Comparison of ENCODE assay signal across 33 mouse cellular contexts in genomic region chr1:157062445-157062825, GRCm38 (mm10). TPM values are rescaled to one million over a fixed set of nuclear protein-coding genes. Genes with fewer than 3 reads are reported as not detected.
DNase-seq lines count a peak whose midpoint lies in the region; ATAC-seq and TF ChIP-seq lines count a peak whose summit lies in the region.
"Had no signal": no experiment of that assay in that cellular context is flagged by ENCODE, and none has a peak within 500 bp of the region (broad histone marks: within the 10 kb centered on the region; RNA-seq: fewer than 3 reads in every experiment).

No protein-coding gene starts in this region.

- ATAC-seq in heart, postnatal 0 days (ENCODE audit: insufficient read depth, low read depth) = peak; percentile 79
- ATAC-seq in stomach, embryonic 16.5 days (ENCODE audit: insufficient read depth, low FRiP score) = no peak; the same call in 1 of the 2 replicates
- no peak for ATAC-seq in megakaryocyte progenitor cell, adult 5-6 weeks (replicated peaks; ENCODE audit: poor library complexity)
- ATAC-seq: CD4-positive, CD25-positive, alpha-beta regulatory T cell, adult 4 months; forebrain, embryonic 13.5 days; intestine, embryonic 16.5 days; midbrain, embryonic 16.5 days had no signal

- 67% methylated on average over 5 of the region's 5 CpGs for WGBS in heart, embryonic 10.5 days
- 61% methylated on average over 5 of the region's 5 CpGs for WGBS in heart, postnatal 0 days
- WGBS in stomach, embryonic 16.5 days = 73% methylated on average over 5 of the region's 5 CpGs

- peaks cover 13% of the 10 kb centered on the region for H3K4me1 ChIP-seq in heart, embryonic 10.5 days
- H3K4me1 ChIP-seq in heart, postnatal 0 days (ENCODE audit: control insufficient read depth, insufficient read depth) = 0 out of 2 replicates have a peak, but pooled peaks cover 3% of the 10 kb centered on the region
- no peaks in the 10 kb centered on the region for H3K4me1 ChIP-seq in stomach, embryonic 16.5 days (ENCODE audit: control insufficient read depth, insufficient read depth, low read length)
- H3K4me1 ChIP-seq: liver, embryonic 13.5 days had no signal

- no peaks in the 10 kb centered on the region for H3K9me3 ChIP-seq in heart, embryonic 10.5 days
- H3K9me3 ChIP-seq in heart, postnatal 0 days (replicated peaks; ENCODE audit: control insufficient read depth, low read length) = no peaks in the 10 kb centered on the region
- no peaks in the 10 kb centered on the region; the same call in 1 of the 2 replicates for H3K9me3 ChIP-seq in stomach, embryonic 16.5 days (replicated peaks; ENCODE audit: control insufficient read depth, low read length)
- H3K9me3 ChIP-seq: embryonic facial prominence, embryonic 10.5 days; embryonic facial prominence, embryonic 15.5 days; forebrain, embryonic 13.5 days; hindbrain, embryonic 13.5 days; limb, embryonic 10.5 days; limb, embryonic 15.5 days; liver, embryonic 13.5 days; neural tube, embryonic 12.5 days had no signal

- intact Hi-C loops in heart, postnatal 14 days (cut with DNase I) = loop anchor here (5.0 kb wide), 1 partner anchor 50 kb away; no protein-coding TSS in a partner anchor

- peak; percentile 94 for DNase-seq in heart, adult 11 months
- no peak for DNase-seq in heart, embryonic 10.5 days (ENCODE audit: low spot score)
- DNase-seq in heart, postnatal 0 days (ENCODE audit: low spot score) = peak; percentile 76
- DNase-seq in heart, postnatal 14 days = no peak
- DNase-seq in Muller cell, postnatal 12 days (ENCODE audit: inconsistent ontology term) = peak; percentile 43
- no peak for DNase-seq in retina, postnatal 1 day
- DNase-seq: cerebellum, adult 2 months; cerebellum, postnatal 25 days; gastrocnemius, postnatal 10 days; heart, postnatal 36 days; kidney, adult 8-10 months; kidney, postnatal 10 days; layer of hippocampus, adult 9-11 months; liver, embryonic 13.5 days; lung, adult 18-20 months; lung, postnatal 4 days; thymus, postnatal 25 days had no signal

- no peak overlapping the region; the same call in 1 of the 2 replicates for H3K27ac ChIP-seq in heart, embryonic 10.5 days
- peak overlapping the region; percentile 67 for H3K27ac ChIP-seq in heart, postnatal 0 days (ENCODE audit: low read depth)
- 0 out of 2 replicates have a peak overlapping the region, but pooled peaks have one; percentile 36 for H3K27ac ChIP-seq in stomach, embryonic 16.5 days (ENCODE audit: low read length)
- H3K27ac ChIP-seq: embryonic facial prominence, embryonic 10.5 days; embryonic facial prominence, embryonic 15.5 days; hindbrain, embryonic 13.5 days; limb, embryonic 10.5 days; limb, embryonic 15.5 days; liver, embryonic 13.5 days; neural tube, embryonic 12.5 days had no signal

- H3K4me2 ChIP-seq in heart, postnatal 0 days (ENCODE audit: low read depth, low read length) = no peak overlapping the region
- H3K4me2 ChIP-seq in stomach, embryonic 16.5 days (ENCODE audit: low read depth, low read length) = no peak overlapping the region
- H3K4me2 ChIP-seq: embryonic facial prominence, embryonic 15.5 days; forebrain, embryonic 13.5 days; hindbrain, embryonic 13.5 days; limb, embryonic 15.5 days; liver, embryonic 13.5 days; neural tube, embryonic 12.5 days had no signal

- H3K27me3 ChIP-seq in heart, embryonic 10.5 days (ENCODE audit: insufficient read depth, poor library complexity, severe bottlenecking) = no peaks in the 10 kb centered on the region
- H3K27me3 ChIP-seq in heart, postnatal 0 days (ENCODE audit: control insufficient read depth, insufficient read depth, low read length) = no peaks in the 10 kb centered on the region
- no peaks in the 10 kb centered on the region for H3K27me3 ChIP-seq in stomach, embryonic 16.5 days (ENCODE audit: control insufficient read depth, insufficient read depth, low read length)
- H3K27me3 ChIP-seq: embryonic facial prominence, embryonic 15.5 days; forebrain, embryonic 13.5 days; hindbrain, embryonic 13.5 days; limb, embryonic 15.5 days; liver, embryonic 13.5 days; neural tube, embryonic 12.5 days had no signal

- no peaks in the 10 kb centered on the region for H3K36me3 ChIP-seq in heart, embryonic 10.5 days
- H3K36me3 ChIP-seq in heart, postnatal 0 days (replicated peaks; ENCODE audit: control insufficient read depth, insufficient read depth, low read length) = no peaks in the 10 kb centered on the region
- H3K36me3 ChIP-seq in stomach, embryonic 16.5 days (ENCODE audit: control insufficient read depth, insufficient read depth, low read length) = no peaks in the 10 kb centered on the region
- H3K36me3 ChIP-seq: embryonic facial prominence, embryonic 10.5 days; embryonic facial prominence, embryonic 15.5 days; hindbrain, embryonic 13.5 days; limb, embryonic 10.5 days; limb, embryonic 15.5 days; liver, embryonic 13.5 days; neural tube, embryonic 12.5 days had no signal

- H3K9ac ChIP-seq in heart, postnatal 0 days (replicated peaks; ENCODE audit: low read depth, low read length) = no peak overlapping the region
- H3K9ac ChIP-seq in stomach, embryonic 16.5 days (ENCODE audit: low read length) = no peak overlapping the region
- H3K9ac ChIP-seq: embryonic facial prominence, embryonic 15.5 days; forebrain, embryonic 13.5 days; hindbrain, embryonic 13.5 days; limb, embryonic 15.5 days; liver, embryonic 13.5 days; neural tube, embryonic 12.5 days had no signal

- no peak for TF ChIP-seq EP300 in heart, postnatal 0 days (IDR thresholded peaks at IDR 0.05; ENCODE audit: low read depth)

- no peak for TF ChIP-seq CTCF in heart, postnatal 0 days (IDR thresholded peaks at IDR 0.05; ENCODE audit: low read depth)

- no peak overlapping the region for H3K4me3 ChIP-seq in heart, embryonic 10.5 days
- no peak overlapping the region for H3K4me3 ChIP-seq in heart, postnatal 0 days (ENCODE audit: low read depth, low read length)
- no peak overlapping the region for H3K4me3 ChIP-seq in stomach, embryonic 16.5 days (replicated peaks; ENCODE audit: low read length)
- H3K4me3 ChIP-seq: embryonic facial prominence, embryonic 10.5 days; embryonic facial prominence, embryonic 15.5 days; forebrain, embryonic 13.5 days; hindbrain, embryonic 13.5 days; limb, embryonic 10.5 days; limb, embryonic 15.5 days; liver, embryonic 13.5 days; neural tube, embryonic 12.5 days had no signal

RNA-seq across cellular contexts. Expression of gene Tex35, which starts 46.0 kb away (rescaled TPM):
- not detected in 2 replicates for polyA plus RNA-seq in heart, embryonic 10.5 days (2016; fragmentation: Nextera tagmentation; extraction: Ambion mirVana)
- not detected in 2 replicates for total RNA-seq in heart, postnatal 0 days (2014; rRNA removed; ENCODE audit: low replicate concordance)
- not detected in 2 replicates for polyA plus RNA-seq in heart, postnatal 0 days (2015; fragmentation: Nextera tagmentation; extraction: Ambion mirVana)
- not detected for total RNA-seq in heart, postnatal 14 days (2021)
- polyA plus RNA-seq in stomach, embryonic 16.5 days (2015; fragmentation: Nextera tagmentation; extraction: Ambion mirVana) = not detected in 2 replicates
- not detected in 2 replicates for total RNA-seq in megakaryocyte progenitor cell, adult 5-6 weeks (2015)
- not detected in 2 replicates for total RNA-seq in megakaryocyte progenitor cell, adult 5-6 weeks (2017)
- total RNA-seq: adrenal gland, postnatal 4 days; gastrocnemius, postnatal 10 days; heart, postnatal 36 days had no signal
- polyA plus RNA-seq: cerebellum, adult 2 months; embryonic facial prominence, embryonic 10.5 days; embryonic facial prominence, embryonic 15.5 days; forebrain, embryonic 13.5 days; hindbrain, embryonic 13.5 days; intestine, embryonic 16.5 days; large intestine, adult 2 months; limb, embryonic 10.5 days; limb, embryonic 15.5 days; liver, embryonic 13.5 days; lung, postnatal 0 days; midbrain, embryonic 16.5 days; neural tube, embryonic 12.5 days; stomach, embryonic 14.5 days had no signal

Comparison
In these comparisons a context has a peak if more than half of its experiments do, and no peak if none do; other contexts are left out.
1. DNase-seq: peak in heart, adult 11 months (single experiment), heart, postnatal 0 days (single experiment) and Muller cell, postnatal 12 days (single experiment); none in heart, embryonic 10.5 days (single experiment), heart, postnatal 14 days (0 of 2) and retina, postnatal 1 day (single experiment).